Mouse (Mus musculus) liver, adult 2 months (tissue): Measurements from ENCODE around the gene Abca4.

ENCODE experiments used
- CTCF ChIP-seq: fragments of 200-500 bp; IDR thresholded peaks from 2 replicates; pipeline ENCODE4 v1.5.1; 2011; ENCODE audit warnings: low read depth, low read length, control low read depth
- POLR2A ChIP-seq: fragments of 200-500 bp; IDR thresholded peaks from 2 replicates; pipeline ENCODE4 v1.6.1; 2011; ENCODE audit warnings: low read length, control low read depth; ENCODE audit not compliant: insufficient read depth; ENCODE audit errors: extremely low read depth

DNA sequence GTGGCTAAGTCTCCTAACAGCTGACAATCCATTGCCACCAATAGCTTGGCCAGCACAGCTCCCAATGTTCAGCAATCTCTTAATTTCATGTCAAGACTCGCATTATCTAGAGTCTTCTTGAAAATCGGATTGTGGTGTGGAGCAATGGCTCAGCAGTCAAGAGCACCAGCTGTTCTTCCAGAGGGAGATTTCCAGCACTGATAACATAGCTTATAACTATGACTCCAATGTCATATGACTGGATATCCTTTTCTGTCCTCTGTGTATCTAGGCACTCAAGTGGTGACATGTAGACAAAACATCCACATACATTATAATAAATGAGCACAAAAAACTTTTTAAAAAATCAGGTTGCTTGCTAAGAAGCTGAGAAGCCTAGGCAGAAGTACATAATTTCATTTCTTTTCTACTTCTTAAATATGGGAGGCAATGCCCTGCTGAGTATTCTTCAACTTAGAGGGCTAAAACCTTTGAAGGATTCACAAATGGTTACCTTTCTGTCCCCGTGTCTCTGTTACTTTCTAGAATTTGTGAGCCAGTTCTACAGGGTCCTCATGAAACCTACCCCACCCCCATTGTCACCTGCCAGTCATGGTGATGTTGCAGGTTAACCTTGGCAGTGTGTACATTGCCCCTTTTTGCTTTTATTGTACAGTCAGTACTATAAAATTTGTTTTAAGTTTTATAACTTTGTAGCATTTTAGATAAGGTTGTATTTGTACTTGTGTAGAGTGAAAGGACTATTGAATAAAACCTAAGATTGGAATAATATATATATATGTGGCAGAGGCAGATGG, 177.2 kb downstream of the Abca4 start:
- no peak for TF ChIP-seq POLR2A
- TF ChIP-seq CTCF = no peak
